Mouse (Mus musculus) stomach, postnatal 0 days (tissue): ENCODE results near the gene Atp7a. TPM values are rescaled to one million over a fixed set of nuclear protein-coding genes. Genes with fewer than 3 reads are reported as not detected.
A peak's percentile ranks its signal among the peaks of the same experiment; 100 is the strongest.
"Not testable (repeated sequence)": the region's sequence is repeated elsewhere in the genome, so short reads cannot be mapped to it uniquely, and the experiment has no call there.

ENCODE experiments used
- ATAC-seq: fragments of 200-750 bp; cut with Nextera tagmentation; 2 replicates; pipeline ENCODE4 v1.8.0; 2017; ENCODE audit not compliant: low FRiP score, low TSS enrichment
- DNase-seq: peaks from one replicate; pipeline ENCODE4 v3.0.0-alpha.2; 2016; ENCODE audit warnings: low spot score
- H3K27ac ChIP-seq: fragments of 300-500 bp; sonication (generic); replicated peaks from 2 replicates; pipeline ENCODE4 v1.5.1; 2014; ENCODE audit warnings: mild to moderate bottlenecking, control low read depth
- H3K27me3 ChIP-seq: fragments of 300-500 bp; sonication (generic); 2 replicates; pipeline ENCODE4 v1.6.1; 2014; ENCODE audit warnings: low read length; ENCODE audit not compliant: control insufficient read depth, insufficient read depth
- H3K36me3 ChIP-seq: fragments of 300-500 bp; sonication (generic); 2 replicates; pipeline ENCODE4 v1.6.1; 2014; ENCODE audit warnings: low read length, mixed read lengths; ENCODE audit not compliant: control insufficient read depth, insufficient read depth
- H3K4me1 ChIP-seq: fragments of 300-500 bp; sonication (generic); replicated peaks from 2 replicates; pipeline ENCODE4 v1.6.1; 2014; ENCODE audit warnings: antibody characterized with exemption; ENCODE audit not compliant: control insufficient read depth, insufficient read depth
- H3K4me2 ChIP-seq: fragments of 300-500 bp; sonication (generic); replicated peaks from 2 replicates; pipeline ENCODE4 v1.6.1; 2014; ENCODE audit warnings: low read depth, mild to moderate bottlenecking, control low read depth, moderate library complexity
- H3K4me3 ChIP-seq: fragments of 300-500 bp; sonication (generic); 2 replicates; pipeline ENCODE4 v1.5.1; 2014; ENCODE audit warnings: low read depth, low read length, control low read depth
- H3K9ac ChIP-seq: fragments of 300-500 bp; sonication (generic); 2 replicates; pipeline ENCODE4 v1.6.1; 2014; ENCODE audit warnings: mild to moderate bottlenecking, low read length, control low read depth, mixed read lengths
- H3K9me3 ChIP-seq: fragments of 300-500 bp; sonication (generic); 2 replicates; pipeline ENCODE4 v1.6.1; 2016; ENCODE audit warnings: low read length; ENCODE audit not compliant: control insufficient read depth
- CTCF ChIP-seq: IDR thresholded peaks from 2 replicates; pipeline ENCODE4 v1.5.1; 2016; ENCODE audit warnings: antibody characterized with exemption, low read depth, mild to moderate bottlenecking, moderate library complexity
- EP300 ChIP-seq: optimal IDR thresholded peaks from 2 replicates; pipeline ENCODE3; 2016; ENCODE audit warnings: antibody characterized with exemption
- WGBS: fragments of 180-500 bp; shearing (Covaris S2); extraction: QIAGEN DNeasy Blood & Tissue Kit; methylation state at CpG from one replicate; pipeline ENCODE4 v1.1.7; 2014; 5-methylcytosine and 5-hydroxymethylcytosine counted together
- polyA plus RNA-seq: library from polyadenylated mRNA; unstranded; fragments of >200 nt; fragmentation: Nextera tagmentation; extraction: Ambion mirVana; gene quantifications from 2 replicates; pipeline ENCODE4 v1.2.1, GENCODE M21; 2015

Atp7a gene
- polyA plus RNA-seq, 1 experiment from 2014 or later: 11.4 TPM

DNA sequence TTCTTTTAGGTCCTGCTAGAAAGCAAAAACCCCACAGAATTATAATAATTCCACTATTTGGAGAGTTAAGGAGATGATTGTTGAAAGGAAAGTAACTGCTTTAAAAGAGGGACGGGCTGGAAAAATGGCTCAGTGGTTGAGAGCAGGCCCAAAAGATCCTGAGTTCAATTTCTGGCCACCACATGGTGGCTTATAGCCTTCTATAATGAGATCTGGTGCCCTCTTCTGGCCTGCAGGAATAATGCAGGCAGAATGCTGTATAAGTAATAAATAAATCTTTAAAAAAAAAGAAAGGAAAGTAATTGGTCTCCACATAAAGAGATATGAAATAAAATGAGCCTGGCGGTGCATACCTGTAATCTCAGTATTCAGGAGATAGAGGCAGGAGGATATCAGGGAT is 13.9 kb upstream of the Atp7a start:
- Histone ChIP-seq H3K27ac (no peak overlapping the region), H3K4me2 (no peak overlapping the region), H3K9ac (no peak overlapping the region), H3K4me3 (no peak overlapping the region), H3K4me1 (no peaks in the 10 kb centered on the region), H3K27me3 (no peaks in the 10 kb centered on the region), H3K9me3 (no peaks in the 10 kb centered on the region), H3K36me3 (no peaks in the 10 kb centered on the region)
- peak; percentile 78 for TF ChIP-seq CTCF
- no peak for TF ChIP-seq EP300
- no peak for ATAC-seq
- 29% methylated on average over 2 of the region's 2 CpGs for WGBS
- DNase-seq: peak; percentile 33

DNA sequence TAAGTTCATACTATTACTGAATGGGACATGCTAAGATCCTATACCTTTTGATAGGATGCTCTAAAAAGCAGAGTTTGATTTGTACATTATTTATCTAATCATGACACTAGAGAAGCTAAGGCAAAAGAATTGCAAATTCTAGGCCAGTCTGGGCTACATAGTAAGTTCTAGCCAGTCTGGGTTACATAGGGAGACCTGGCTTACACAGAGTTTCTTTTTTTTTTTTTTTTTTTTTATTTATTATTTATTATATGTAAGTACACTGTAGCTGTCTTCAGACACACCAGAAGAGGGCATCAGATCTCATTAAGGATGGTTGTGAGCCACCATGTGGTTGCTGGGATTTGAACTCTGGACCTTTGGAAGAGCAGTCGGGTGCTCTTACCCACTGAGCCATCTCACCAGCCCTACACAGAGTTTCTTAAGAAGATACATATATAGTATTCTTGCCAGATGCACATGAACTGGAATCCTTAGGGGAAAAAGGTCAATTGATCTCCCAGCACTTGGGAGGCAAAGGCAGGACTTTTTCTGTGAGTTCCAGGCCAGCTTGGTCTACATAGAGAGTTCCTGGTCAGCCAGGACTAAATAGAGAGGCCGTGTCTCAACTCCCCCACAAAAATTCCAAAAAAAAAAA is 12.2 kb upstream of the Atp7a start:
- ATAC-seq, H3K27me3 ChIP-seq, H3K4me1 ChIP-seq, H3K27ac ChIP-seq, H3K36me3 ChIP-seq, H3K9ac ChIP-seq, H3K4me2 ChIP-seq, H3K9me3 ChIP-seq, H3K4me3 ChIP-seq, DNase-seq: not testable (repeated sequence)
- WGBS: 56% methylated on average over 2 of the region's 2 CpGs

DNA sequence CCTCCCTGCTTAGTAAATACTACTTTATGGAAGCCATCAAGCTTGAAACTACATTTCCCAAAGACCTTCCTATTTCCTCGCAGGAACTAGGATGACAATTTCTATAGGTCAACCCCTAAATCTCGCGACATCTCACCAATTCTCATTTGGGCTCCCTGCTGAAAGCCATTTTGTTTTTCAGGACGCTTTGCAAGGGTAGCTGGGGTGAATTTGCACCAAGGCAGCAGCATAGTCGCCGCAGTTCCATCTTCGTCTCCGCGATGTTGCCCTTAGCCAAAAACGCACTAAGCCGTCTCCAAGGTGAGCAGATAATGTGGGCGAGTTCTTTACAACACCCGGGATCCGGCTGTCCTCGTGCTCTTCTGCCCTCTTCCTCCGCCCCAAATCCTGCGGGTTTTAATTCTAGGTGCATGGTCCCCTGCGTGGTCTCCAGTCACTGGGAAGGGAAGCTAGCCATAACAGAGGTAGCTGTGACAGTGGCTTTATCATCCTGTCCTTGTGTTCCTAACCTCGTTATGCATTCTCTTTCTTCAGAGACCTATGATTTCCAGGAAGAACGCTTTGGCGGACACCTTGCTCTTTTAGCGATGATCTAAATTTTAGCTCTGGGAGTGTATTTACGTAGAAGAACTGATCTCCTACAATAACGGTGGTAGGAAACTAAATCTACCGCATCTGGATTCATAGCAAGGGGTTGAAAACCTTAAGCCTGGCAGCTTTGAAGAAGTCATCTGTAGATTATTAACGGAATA is 11.3 kb upstream of the Atp7a start, which contains the start of gene Cox7b:
Cox7b (plus strand) TSS at position 130 of the 752 bp plus-strand sequence.
- peak; percentile 68 for ATAC-seq

DNA sequence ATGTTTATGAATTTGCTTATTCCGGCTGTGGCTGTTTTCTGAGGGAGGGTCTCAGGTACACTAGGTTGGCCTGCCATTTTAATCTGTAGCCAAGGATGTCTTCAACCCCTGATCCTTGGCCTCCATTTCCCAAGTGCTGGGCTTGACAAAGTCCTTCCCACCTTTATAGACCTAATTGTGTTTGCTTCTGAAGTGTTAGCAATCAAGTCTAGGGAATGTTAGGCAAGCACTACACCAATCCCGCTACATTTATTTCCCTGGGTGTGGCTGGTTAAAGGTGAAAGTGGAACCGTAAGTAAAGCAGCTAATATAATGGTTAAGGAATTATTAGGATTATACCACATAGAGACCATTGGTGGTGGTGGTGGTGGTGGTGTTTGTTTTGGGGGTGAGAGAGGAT is 10.0 kb upstream of the Atp7a start:
- no peak overlapping the region for H3K4me2 ChIP-seq
- H3K4me1 ChIP-seq: no peaks in the 10 kb centered on the region
- DNase-seq (peak; percentile 13), ATAC-seq (no peak)
- 73% methylated on average over 3 of the region's 3 CpGs for WGBS
- H3K27me3 ChIP-seq: no peaks in the 10 kb centered on the region
- H3K27ac ChIP-seq: no peak overlapping the region
- no peak overlapping the region for H3K4me3 ChIP-seq
- 0 out of 2 replicates have a peak overlapping the region, but pooled peaks have one; percentile 23 for H3K9ac ChIP-seq
- TF ChIP-seq CTCF (no peak), EP300 (no peak)
- H3K36me3 ChIP-seq: no peaks in the 10 kb centered on the region
- H3K9me3 ChIP-seq: no peaks in the 10 kb centered on the region

More for the DNA sequence above, 11.3 kb upstream of the Atp7a start, which contains the start of gene Cox7b:
- Histone ChIP-seq H3K4me2 (peak within 1 kb of the TSS; percentile 44), H3K9me3 (no peaks in the 10 kb centered on the region), H3K27me3 (no peaks in the 10 kb centered on the region), H3K4me3 (peak within 1 kb of the TSS; percentile 51), H3K9ac (peak within 1 kb of the TSS; percentile 66), H3K4me1 (no peaks in the 10 kb centered on the region), H3K27ac (peak within 1 kb of the TSS; percentile 88), H3K36me3 (no peaks in the 10 kb centered on the region)
- TF ChIP-seq EP300: peak; percentile 82
- TF ChIP-seq CTCF: no peak
- DNase-seq: peak; percentile 73
- 15% methylated on average over 26 of the region's 26 CpGs for WGBS

DNA sequence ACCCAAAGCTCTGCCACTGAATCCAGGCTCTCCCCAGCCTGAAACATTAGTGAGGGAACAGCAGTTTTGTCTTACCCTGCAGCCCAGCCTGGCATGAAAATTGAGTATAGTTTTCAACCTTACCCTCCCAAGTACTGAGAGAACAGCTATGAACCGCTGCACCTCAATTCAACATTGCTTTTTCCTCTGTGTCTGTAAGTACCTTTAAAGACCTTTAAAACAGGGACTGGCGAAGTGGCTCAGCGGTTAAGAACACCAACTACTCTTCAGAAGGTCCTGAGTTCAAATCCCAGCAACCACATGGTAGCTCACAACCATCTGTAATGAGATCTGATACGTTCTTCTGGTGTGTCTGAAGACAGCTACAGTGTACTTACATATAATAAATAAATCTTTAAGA is 9.6 kb upstream of the Atp7a start:
- H3K27me3 ChIP-seq: no peaks in the 10 kb centered on the region
- 92% methylated on average over 4 of the region's 4 CpGs for WGBS
- H3K4me2 ChIP-seq: no peak overlapping the region
- H3K4me3 ChIP-seq: no peak overlapping the region
- no peak overlapping the region for H3K9ac ChIP-seq
- TF ChIP-seq CTCF: no peak
- TF ChIP-seq EP300: no peak
- ATAC-seq (no peak), DNase-seq (no peak)
- no peaks in the 10 kb centered on the region for H3K36me3 ChIP-seq
- no peaks in the 10 kb centered on the region for H3K9me3 ChIP-seq
- no peak overlapping the region for H3K27ac ChIP-seq
- no peaks in the 10 kb centered on the region for H3K4me1 ChIP-seq

DNA sequence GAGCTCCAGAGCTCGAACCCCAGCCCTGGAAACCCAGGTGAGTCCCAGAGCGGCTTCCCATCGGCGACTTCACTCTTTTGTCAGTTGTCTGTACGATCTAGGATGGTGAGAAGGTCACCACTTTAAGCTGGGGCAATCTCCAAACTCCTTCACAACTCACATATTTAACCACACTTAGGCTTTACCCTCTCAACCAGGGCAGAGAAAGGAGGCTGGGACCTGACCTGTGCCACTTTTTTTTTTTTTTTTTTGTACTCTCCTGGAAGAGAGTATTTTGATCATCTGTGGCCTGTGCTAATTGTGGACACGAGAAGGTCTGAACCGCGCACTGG is 233 bp downstream of the Atp7a start:
- peak; percentile 23 for ATAC-seq
- peak overlapping the region; percentile 57 for H3K9ac ChIP-seq
- DNase-seq: no peak
- H3K4me1 ChIP-seq: no peaks in the 10 kb centered on the region
- H3K36me3 ChIP-seq: no peaks in the 10 kb centered on the region
- TF ChIP-seq CTCF: no peak
- TF ChIP-seq EP300: no peak
- H3K27me3 ChIP-seq: no peaks in the 10 kb centered on the region
- peak overlapping the region; percentile 78 for H3K27ac ChIP-seq
- H3K4me2 ChIP-seq: peak overlapping the region; percentile 43
- WGBS: 17% methylated on average over 8 of the region's 8 CpGs
- H3K4me3 ChIP-seq: peak overlapping the region; percentile 54
- no peaks in the 10 kb centered on the region for H3K9me3 ChIP-seq
